Comparison of ENCODE assay signal across 15 mouse cellular contexts in genomic region chrX:20861453-20862104, GRCm38 (mm10). TPM values are rescaled to one million over a fixed set of nuclear protein-coding genes. Genes with fewer than 3 reads are reported as not detected.
DNase-seq lines count a peak whose midpoint lies in the region; ATAC-seq and TF ChIP-seq lines count a peak whose summit lies in the region.
"Had no signal": no experiment of that assay in that cellular context is flagged by ENCODE, and none has a peak within 500 bp of the region (broad histone marks: within the 10 kb centered on the region; RNA-seq: fewer than 3 reads in every experiment).

No protein-coding gene starts in this region.

- H3K9ac ChIP-seq in hindbrain, embryonic 11.5 days (ENCODE audit: low read depth, low read length) = no peak overlapping the region
- no peak overlapping the region for H3K9ac ChIP-seq in hindbrain, embryonic 13.5 days
- no peak overlapping the region for H3K9ac ChIP-seq in lung, embryonic 14.5 days
- H3K9ac ChIP-seq in intestine, embryonic 16.5 days (ENCODE audit: low read depth, low read length) = no peak overlapping the region
- H3K9ac ChIP-seq: limb, embryonic 15.5 days; neural tube, embryonic 13.5 days had no signal

- no peak overlapping the region for H3K27ac ChIP-seq in hindbrain, embryonic 11.5 days (ENCODE audit: low read depth, low read length)
- no peak overlapping the region for H3K27ac ChIP-seq in hindbrain, embryonic 13.5 days
- H3K27ac ChIP-seq in lung, embryonic 14.5 days (ENCODE audit: low read depth) = no peak overlapping the region
- no peak overlapping the region for H3K27ac ChIP-seq in embryonic facial prominence, embryonic 10.5 days (replicated peaks)
- no peak overlapping the region for H3K27ac ChIP-seq in intestine, embryonic 16.5 days (ENCODE audit: low read length)
- H3K27ac ChIP-seq: neural tube, embryonic 13.5 days had no signal

- H3K4me2 ChIP-seq in hindbrain, embryonic 11.5 days (replicated peaks; ENCODE audit: low read depth, low read length) = no peak overlapping the region
- no peak overlapping the region for H3K4me2 ChIP-seq in hindbrain, embryonic 13.5 days
- H3K4me2 ChIP-seq in lung, embryonic 14.5 days = no peak overlapping the region
- no peak overlapping the region for H3K4me2 ChIP-seq in intestine, embryonic 16.5 days (ENCODE audit: low read depth, low read length)
- H3K4me2 ChIP-seq: limb, embryonic 15.5 days; neural tube, embryonic 13.5 days had no signal

- no peaks in the 10 kb centered on the region for H3K4me1 ChIP-seq in hindbrain, embryonic 11.5 days (replicated peaks; ENCODE audit: control insufficient read depth, insufficient read depth, low read length)
- 0 out of 2 replicates have a peak, but pooled peaks cover 5% of the 10 kb centered on the region for H3K4me1 ChIP-seq in hindbrain, embryonic 13.5 days (replicated peaks)
- H3K4me1 ChIP-seq in lung, embryonic 14.5 days (ENCODE audit: insufficient read depth) = no peaks in the 10 kb centered on the region
- peaks cover 20% of the 10 kb centered on the region for H3K4me1 ChIP-seq in embryonic facial prominence, embryonic 10.5 days
- no peaks in the 10 kb centered on the region for H3K4me1 ChIP-seq in intestine, embryonic 16.5 days (ENCODE audit: control insufficient read depth, insufficient read depth, low read length)
- H3K4me1 ChIP-seq: neural tube, embryonic 13.5 days had no signal

- WGBS in hindbrain, embryonic 11.5 days = 51% methylated on average over 5 of the region's 5 CpGs
- 71% methylated on average over 5 of the region's 5 CpGs for WGBS in hindbrain, embryonic 13.5 days
- WGBS in lung, embryonic 14.5 days = 38% methylated on average over 5 of the region's 5 CpGs
- WGBS in embryonic facial prominence, embryonic 10.5 days = 38% methylated on average over 5 of the region's 5 CpGs
- 40% methylated on average over 5 of the region's 5 CpGs for WGBS in intestine, embryonic 16.5 days

- no peak for TF ChIP-seq CTCF in lung, embryonic 14.5 days (IDR thresholded peaks at IDR 0.05; ENCODE audit: low read depth)

- no peak for DNase-seq in hindbrain, embryonic 11.5 days (ENCODE audit: low spot score)
- DNase-seq in lung, embryonic 14.5 days = no peak
- no peak for DNase-seq in lung, postnatal 36 days
- DNase-seq in embryonic facial prominence, embryonic 10.5 days (ENCODE audit: low spot score) = peak; percentile 9
- no peak for DNase-seq in ovary, postnatal 36 days (ENCODE audit: low spot score)
- DNase-seq: lung, adult 18-20 months; right cerebral cortex, postnatal 25 days; thymus, postnatal 4 days had no signal

- H3K36me3 ChIP-seq in hindbrain, embryonic 11.5 days (ENCODE audit: control insufficient read depth, insufficient read depth, low read length) = no peaks in the 10 kb centered on the region
- H3K36me3 ChIP-seq in hindbrain, embryonic 13.5 days = peaks cover 30% of the 10 kb centered on the region
- H3K36me3 ChIP-seq in lung, embryonic 14.5 days (ENCODE audit: insufficient read depth) = 0 out of 2 replicates have a peak, but pooled peaks cover 7% of the 10 kb centered on the region
- peaks cover 26% of the 10 kb centered on the region for H3K36me3 ChIP-seq in embryonic facial prominence, embryonic 10.5 days (replicated peaks)
- H3K36me3 ChIP-seq in intestine, embryonic 16.5 days (ENCODE audit: control insufficient read depth, insufficient read depth, low read length) = 0 out of 2 replicates have a peak, but pooled peaks cover 6% of the 10 kb centered on the region

- H3K4me3 ChIP-seq in hindbrain, embryonic 11.5 days (ENCODE audit: low read depth, low read length) = no peak overlapping the region
- no peak overlapping the region for H3K4me3 ChIP-seq in hindbrain, embryonic 13.5 days
- H3K4me3 ChIP-seq in lung, embryonic 14.5 days (ENCODE audit: low read depth, low read length) = no peak overlapping the region
- H3K4me3 ChIP-seq in embryonic facial prominence, embryonic 10.5 days = no peak overlapping the region
- no peak overlapping the region for H3K4me3 ChIP-seq in intestine, embryonic 16.5 days (ENCODE audit: low read length)
- H3K4me3 ChIP-seq: erythroblast, embryonic 14.5 days; heart, adult 2 months; limb, embryonic 15.5 days; neural tube, embryonic 13.5 days had no signal

- ATAC-seq in hindbrain, embryonic 11.5 days (ENCODE audit: low FRiP score) = 0 out of 2 replicates have a peak, but pooled peaks have one; percentile 14
- no peak for ATAC-seq in hindbrain, embryonic 13.5 days (ENCODE audit: low FRiP score)
- 0 out of 2 replicates have a peak, but pooled peaks have one; percentile 29 for ATAC-seq in lung, embryonic 14.5 days (ENCODE audit: insufficient read depth)
- peak; percentile 20; the same call in 1 of the 2 replicates for ATAC-seq in intestine, embryonic 16.5 days
- ATAC-seq: inflammation-experienced regulatory T-cells, adult 6 months had no signal

- H3K27me3 ChIP-seq in hindbrain, embryonic 11.5 days (ENCODE audit: control insufficient read depth, insufficient read depth, low read length) = no peaks in the 10 kb centered on the region
- no peaks in the 10 kb centered on the region for H3K27me3 ChIP-seq in hindbrain, embryonic 13.5 days
- H3K27me3 ChIP-seq in lung, embryonic 14.5 days (ENCODE audit: insufficient read depth, low read length) = no peaks in the 10 kb centered on the region
- no peaks in the 10 kb centered on the region for H3K27me3 ChIP-seq in embryonic facial prominence, embryonic 10.5 days (replicated peaks; ENCODE audit: low read depth, poor library complexity, severe bottlenecking)
- no peaks in the 10 kb centered on the region for H3K27me3 ChIP-seq in intestine, embryonic 16.5 days (replicated peaks; ENCODE audit: control insufficient read depth, insufficient read depth, low read length)
- H3K27me3 ChIP-seq: limb, embryonic 15.5 days; neural tube, embryonic 13.5 days had no signal

- no peaks in the 10 kb centered on the region for H3K9me3 ChIP-seq in hindbrain, embryonic 11.5 days (ENCODE audit: control insufficient read depth, low read length)
- no peaks in the 10 kb centered on the region for H3K9me3 ChIP-seq in hindbrain, embryonic 13.5 days
- H3K9me3 ChIP-seq in lung, embryonic 14.5 days (ENCODE audit: low read depth, low read length) = no peaks in the 10 kb centered on the region
- H3K9me3 ChIP-seq in embryonic facial prominence, embryonic 10.5 days = peaks cover 7% of the 10 kb centered on the region; the same call in 1 of the 2 replicates
- H3K9me3 ChIP-seq in intestine, embryonic 16.5 days (ENCODE audit: control insufficient read depth, low read length) = no peaks in the 10 kb centered on the region
- H3K9me3 ChIP-seq: limb, embryonic 15.5 days; neural tube, embryonic 13.5 days had no signal

RNA-seq across cellular contexts. Expression of gene Timp1, which starts 8.4 kb away (rescaled TPM):
- 8.9 and 10.4 TPM in 2 replicates for polyA plus RNA-seq in hindbrain, embryonic 11.5 days (2014; fragmentation: Nextera tagmentation; extraction: Ambion mirVana)
- 4.9 and 5.0 TPM in 2 replicates for polyA plus RNA-seq in hindbrain, embryonic 13.5 days (2015; fragmentation: Nextera tagmentation; extraction: Ambion mirVana)
- polyA plus RNA-seq in lung, embryonic 14.5 days (2014; fragmentation: Nextera tagmentation; extraction: Ambion mirVana) = 34.2 and 34.7 TPM in 2 replicates
- polyA plus RNA-seq in embryonic facial prominence, embryonic 10.5 days (2016; fragmentation: Nextera tagmentation; extraction: Ambion mirVana) = 10.8 and 13.4 TPM in 2 replicates
- polyA plus RNA-seq in intestine, embryonic 16.5 days (2015; fragmentation: Nextera tagmentation; extraction: Ambion mirVana) = 14.2 and 16.9 TPM in 2 replicates
- polyA plus RNA-seq: erythroblast, embryonic 14.5 days; inflammation-experienced regulatory T-cells, adult 6 months had no signal

RNA-seq across cellular contexts. Expression of gene Syn1, which starts 59.2 kb away (rescaled TPM):
- 12.4 and 12.7 TPM in 2 replicates for polyA plus RNA-seq in hindbrain, embryonic 11.5 days (2014; fragmentation: Nextera tagmentation; extraction: Ambion mirVana)
- polyA plus RNA-seq in hindbrain, embryonic 13.5 days (2015; fragmentation: Nextera tagmentation; extraction: Ambion mirVana) = 39.9 and 41.3 TPM in 2 replicates
- 0.11 and 0.42 TPM in 2 replicates for polyA plus RNA-seq in lung, embryonic 14.5 days (2014; fragmentation: Nextera tagmentation; extraction: Ambion mirVana)
- 2.2 and 2.3 TPM in 2 replicates for polyA plus RNA-seq in embryonic facial prominence, embryonic 10.5 days (2016; fragmentation: Nextera tagmentation; extraction: Ambion mirVana)
- 1.2 and 1.5 TPM in 2 replicates for polyA plus RNA-seq in intestine, embryonic 16.5 days (2015; fragmentation: Nextera tagmentation; extraction: Ambion mirVana)
- polyA plus RNA-seq: erythroblast, embryonic 14.5 days; inflammation-experienced regulatory T-cells, adult 6 months had no signal
